Mouse (Mus musculus): Measurements from ENCODE around the gene Hibch.
"Not testable (repeated sequence)": the region's sequence is repeated elsewhere in the genome, so short reads cannot be mapped to it uniquely, and the experiment has no call there.

Hibch gene

DNA sequence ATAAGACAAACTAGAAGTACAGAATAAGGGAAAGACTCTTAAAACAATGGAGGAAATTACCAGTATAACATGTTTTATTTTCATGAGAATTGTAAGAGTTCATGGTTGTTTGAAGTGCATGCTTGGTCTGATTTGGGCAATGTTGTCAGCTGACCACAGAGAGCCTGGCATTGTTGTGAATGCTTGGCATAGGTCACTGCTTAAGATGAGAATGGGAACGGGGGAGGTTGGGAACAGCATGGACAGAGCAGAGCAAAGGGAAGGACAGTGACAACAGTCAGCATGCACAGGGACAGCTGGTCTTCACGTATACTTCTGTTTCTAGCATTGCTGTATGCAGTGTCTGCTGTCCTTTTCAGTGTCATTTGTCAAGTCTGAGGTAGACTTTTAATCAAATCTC is 39.5 kb downstream of the Hibch start:
- no peak for DNase-seq (ENCODE audit: low spot score)

DNA sequence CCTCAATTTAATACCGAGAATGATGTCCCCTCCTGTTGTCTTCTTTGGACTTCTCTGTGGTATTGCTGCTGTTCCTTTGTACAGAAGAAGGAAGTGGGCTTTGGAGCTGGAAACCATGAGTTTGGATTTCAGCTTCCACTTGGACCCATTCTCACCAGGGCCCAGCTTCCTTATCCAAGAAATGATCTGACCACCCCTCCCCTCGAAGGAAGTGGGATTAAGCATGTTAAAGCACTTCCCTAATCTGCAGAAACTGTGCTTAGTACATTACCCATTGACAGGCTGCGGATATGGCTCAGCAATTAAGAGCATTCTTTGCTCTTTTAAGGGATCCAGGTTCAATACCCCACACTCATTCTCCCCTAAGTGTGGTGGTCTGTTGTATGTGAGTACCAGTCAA is 65.1 kb downstream of the Hibch start:
- DNase-seq (ENCODE audit: low spot score), result no peak

DNA sequence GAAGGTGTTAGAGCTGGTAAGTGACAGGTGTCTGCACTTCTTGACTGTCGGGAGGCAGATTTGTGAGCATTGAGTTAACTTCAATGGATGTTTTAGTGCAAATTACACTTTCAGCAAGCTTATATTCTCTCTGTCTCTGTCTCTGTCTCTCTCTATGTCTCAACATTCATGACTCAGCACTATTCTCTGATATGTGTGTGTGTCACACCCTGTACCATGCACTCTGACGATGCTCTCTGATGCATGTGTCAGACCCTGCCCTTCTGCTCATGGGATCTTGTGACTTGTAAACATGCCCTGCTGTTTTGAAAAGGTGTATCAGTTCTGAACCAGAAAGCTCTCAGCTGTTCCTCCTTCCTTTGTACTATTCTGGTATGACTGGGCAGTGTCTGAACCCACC is 71.9 kb downstream of the Hibch start:
- DNase-seq (ENCODE audit: low spot score), result no peak

DNA sequence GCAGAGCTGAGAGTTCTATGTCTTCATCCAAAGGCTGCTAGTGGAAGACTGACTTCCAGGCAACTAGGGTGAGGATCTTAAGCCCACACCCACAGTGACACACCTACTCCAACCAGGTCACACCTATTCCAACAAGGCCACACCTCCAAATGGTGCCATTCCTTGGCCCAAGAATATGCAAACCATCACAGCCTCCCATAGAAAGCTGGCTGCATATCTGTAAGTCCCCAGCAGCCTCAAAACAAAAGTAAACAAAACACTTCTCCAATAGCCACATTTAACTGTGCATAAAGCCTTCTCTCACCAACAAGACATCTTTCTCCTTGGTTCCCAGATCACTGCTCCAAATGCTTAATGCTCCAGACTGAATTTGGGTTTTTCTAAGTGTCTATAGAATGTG is 74.2 kb downstream of the Hibch start:
- not testable (repeated sequence) for DNase-seq (ENCODE audit: low spot score)

DNA sequence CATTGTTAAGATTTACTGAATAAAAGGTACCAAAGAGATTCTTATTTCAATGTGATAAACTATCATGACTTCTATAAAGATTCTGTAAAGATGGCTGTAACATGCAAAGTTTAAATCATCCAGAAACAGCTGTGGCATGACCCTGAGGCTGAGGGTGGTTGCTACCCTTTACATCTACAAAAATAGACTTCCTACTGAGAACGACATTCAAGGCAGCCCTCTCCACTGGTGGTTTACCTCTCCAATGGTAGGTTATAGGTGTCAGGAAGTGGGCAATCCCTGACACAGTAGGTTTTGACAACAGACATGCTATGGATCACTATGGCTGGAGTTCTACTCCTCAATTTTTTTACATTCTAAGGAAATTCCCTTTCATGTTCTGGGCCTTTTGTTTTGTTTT is 79.8 kb downstream of the Hibch start:
- DNase-seq (ENCODE audit: low spot score), result not testable (repeated sequence)

DNA sequence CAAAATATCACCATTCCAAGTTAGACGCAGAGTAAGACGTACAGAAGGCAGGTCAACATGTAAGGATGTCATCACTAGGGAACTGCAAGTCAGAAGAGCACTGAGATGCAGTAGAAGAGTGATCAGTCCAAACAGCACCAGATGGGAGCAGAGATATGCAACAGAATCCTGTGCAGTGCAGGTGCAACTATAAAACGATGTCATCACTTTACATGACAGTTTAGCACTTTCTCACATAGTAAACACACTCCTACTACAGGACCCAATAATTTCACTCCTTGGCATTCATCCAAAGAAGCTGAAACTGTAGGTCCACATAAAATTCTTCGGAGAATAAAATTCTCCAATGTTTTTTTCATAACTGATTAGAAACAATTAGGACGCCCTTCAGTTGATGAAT is 89.8 kb downstream of the Hibch start:
- no peak for DNase-seq (ENCODE audit: low spot score)

DNA sequence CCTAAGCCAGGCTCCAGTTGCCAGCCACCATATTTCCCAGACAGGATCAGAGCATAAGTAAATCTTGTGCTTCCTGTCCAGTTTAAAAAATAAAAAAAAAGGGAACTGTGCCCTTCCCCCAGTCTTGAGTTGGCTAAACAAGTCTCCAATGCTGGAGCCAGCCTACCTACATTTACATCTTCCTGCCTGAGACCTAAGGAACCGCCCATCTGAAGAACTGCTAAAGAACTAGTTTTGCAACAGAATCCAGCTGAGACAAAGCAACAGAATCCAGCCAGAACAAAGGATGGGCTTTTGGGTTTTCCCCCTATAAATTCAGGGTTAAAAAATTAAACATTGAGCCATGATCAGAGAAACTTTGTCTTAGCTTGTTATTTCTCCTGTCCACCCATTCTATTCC is 94.3 kb downstream of the Hibch start:
- DNase-seq (ENCODE audit: low spot score), result no peak

DNA sequence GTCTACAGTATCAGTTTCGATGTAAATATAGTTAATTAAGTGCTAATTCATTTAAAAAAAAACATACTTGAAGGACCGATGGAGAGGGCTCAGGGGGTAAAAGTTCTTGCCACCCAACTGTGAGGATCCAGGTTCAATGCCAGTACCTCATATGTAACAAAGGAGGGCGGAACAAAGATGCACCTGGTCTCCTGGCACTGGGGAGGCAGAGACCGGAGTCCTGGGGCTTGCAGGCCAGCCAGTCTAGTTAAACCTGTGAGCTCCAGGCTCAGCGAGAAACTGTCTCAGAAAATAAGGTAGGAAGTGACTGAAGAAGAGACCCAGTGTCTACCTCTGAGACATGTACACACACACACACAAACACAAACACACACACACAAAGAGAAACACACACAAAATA is 103.2 kb downstream of the Hibch start:
- no peak for DNase-seq (ENCODE audit: low spot score)

DNA sequence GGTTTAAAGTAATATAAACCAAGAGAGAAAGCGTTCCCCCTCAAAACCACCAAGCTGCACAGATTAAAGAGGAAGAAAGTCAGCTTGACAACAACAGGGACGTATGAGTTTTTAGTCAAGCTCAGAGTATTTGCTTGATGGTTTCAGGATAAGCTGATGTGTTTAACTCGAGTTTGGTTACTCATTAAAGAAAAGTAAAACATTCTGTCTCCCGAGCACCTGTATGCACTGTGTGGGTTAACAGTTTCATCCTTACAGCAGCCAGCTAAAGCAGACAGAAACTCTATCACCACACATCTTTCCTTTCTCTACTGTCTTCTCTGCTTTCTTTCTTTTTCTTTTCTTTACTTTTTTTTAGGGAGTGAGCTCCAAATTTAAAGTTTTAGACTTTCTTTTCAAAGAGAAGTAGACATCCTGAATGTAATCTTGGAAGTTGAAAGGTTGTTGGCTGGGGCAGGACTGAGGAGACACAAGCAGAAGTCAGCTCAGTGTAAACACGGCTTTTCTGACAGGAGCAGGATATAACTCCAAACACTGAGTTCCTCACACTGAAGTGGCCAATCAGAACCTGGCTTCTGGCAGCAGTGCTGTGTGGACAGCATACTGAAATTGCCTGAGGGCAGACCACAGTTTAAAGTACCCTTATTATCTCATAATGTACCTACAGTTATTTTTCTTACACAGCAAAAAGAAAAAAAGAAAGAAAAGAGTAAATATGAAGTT is 106.6 kb downstream of the Hibch start:
- DNase-seq (ENCODE audit: low spot score), result no peak

DNA sequence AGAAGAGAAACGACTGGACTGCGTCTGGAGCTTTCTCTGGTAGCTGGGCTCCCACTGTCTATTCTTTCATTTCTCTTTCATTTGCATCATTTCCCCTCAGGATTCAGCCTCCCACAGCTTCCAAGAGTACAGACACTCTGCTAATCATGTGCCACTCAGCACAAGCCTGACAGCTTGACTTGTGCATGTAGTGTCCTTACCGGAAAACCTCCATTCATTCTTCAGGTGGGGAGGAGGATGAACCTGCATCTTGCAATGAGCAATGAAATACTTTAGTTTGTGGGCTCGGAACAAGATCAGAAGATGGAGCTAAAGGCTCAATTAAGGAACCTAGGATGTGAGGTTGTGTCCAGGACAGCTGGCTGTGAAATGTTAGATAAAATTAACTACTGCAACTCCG is 107.4 kb downstream of the Hibch start:
- DNase-seq (ENCODE audit: low spot score), result no peak

DNA sequence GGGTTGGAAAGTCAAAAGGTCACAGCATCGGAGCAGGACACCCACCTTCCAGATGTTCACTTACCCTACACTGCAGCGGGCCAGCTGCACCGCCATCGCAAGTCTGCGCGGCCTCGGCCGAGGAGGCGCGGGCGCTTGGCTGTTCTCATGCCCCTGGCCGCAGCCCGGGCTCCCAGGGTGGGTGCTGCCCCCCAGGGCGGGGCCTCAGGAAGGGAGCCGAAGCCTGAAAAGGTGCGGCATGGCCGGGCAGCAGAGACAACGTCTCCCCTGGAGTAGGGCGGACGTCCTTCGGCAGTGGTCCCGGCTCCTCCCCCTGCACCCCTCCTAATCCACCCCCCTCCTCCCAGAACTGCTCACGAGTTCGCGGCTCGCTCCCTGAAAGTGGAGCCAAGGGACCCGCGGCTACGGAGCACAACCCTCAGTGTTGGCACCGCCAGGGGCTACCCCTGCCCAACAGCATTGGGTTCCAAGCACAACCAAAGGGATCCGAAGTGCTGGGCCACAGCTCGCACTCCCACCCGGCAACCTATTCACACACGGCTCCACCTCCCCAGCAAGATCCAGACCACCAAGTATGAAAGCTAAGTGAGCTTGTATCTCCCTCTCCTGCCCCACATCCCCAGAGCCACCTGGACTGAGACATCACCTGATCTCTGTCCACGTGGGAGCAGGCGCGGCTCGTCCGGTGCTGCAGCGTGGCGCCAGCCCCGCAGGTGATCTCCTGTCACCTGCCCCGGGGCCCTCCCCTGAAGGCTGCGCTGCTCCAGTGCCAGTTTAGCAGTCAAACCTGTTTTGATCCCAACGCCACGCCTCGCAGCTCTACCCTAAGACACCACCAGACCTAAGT is 108.0 kb downstream of the Hibch start:
- no peak for DNase-seq (ENCODE audit: low spot score)

DNA sequence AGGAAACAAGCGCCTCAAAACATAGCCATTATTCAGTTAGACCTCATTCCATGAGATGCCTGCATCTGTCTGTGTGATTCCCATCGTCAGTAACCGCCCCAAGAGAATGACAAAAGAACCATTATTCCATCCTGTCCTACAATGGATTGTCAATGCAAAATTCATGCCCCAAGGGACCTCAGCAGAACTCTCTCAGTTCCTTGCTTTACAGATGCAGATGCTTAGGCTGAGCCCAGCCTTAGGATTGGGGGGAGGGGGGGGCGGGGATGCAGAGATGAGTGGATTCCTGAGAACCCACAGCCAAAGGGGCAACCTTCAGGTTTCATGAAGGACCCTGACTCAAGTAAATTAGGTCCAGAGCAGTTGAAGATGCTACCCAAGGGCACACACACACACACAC is 108.8 kb downstream of the Hibch start:
- no peak for DNase-seq (ENCODE audit: low spot score)

DNA sequence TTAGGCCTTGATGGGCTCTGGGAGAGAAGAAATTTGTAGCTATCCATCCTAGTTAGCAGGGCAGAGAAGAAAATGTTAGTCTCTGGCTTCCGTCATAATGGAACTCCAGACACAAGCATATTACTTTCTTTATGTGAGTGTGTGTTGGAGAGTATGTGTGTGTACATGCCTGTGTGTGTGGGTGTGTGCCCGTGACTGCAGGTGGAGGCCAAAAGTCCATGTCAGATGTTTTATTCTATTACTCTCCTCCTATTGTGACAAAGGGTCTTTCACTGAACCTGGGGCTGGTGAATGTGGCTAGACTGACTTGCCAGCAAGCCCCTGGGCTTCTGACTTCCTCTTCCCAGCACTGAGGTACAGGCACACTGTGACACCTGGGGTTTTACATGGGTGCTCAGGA is 109.7 kb downstream of the Hibch start:
- DNase-seq (ENCODE audit: low spot score), result no peak

DNA sequence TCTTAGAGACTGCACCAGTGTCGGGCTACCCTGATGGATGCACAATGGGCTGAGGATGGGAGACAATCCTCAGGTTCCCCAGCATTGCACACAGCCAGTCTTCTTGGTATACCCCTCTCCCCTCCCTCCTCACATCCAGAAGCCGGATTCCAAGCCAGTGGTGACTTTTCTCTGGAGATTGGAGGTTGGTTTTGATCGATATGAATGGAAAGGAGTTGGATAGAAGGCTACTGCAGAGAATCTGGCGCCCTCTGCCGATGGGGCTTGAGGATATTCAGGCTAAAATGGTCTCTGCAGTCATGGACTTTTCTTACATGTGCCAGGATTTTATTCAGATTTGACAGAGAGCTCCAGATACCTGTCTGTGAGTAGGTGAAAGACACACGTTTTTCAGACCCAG is 110.4 kb downstream of the Hibch start:
- no peak for DNase-seq (ENCODE audit: low spot score)

DNA sequence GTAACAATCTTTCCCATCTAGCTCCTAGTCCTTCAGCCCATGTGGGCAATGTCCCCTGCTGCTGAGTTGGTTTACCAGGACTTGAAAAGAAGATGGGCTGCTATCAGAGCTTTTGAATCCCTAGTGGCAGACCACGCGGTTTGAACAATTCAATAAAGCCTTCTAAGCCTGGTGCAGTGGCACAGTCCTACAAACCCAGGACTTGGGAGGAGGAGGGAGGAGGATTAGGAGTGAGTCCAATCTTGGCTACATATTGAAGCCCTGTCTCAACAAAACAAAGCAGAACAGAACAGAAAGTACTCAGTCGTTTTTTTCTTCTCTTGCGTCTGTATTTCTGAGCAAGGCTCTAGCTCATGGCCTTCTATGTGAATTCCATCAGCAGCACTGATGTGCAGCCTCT is 112.0 kb downstream of the Hibch start:
- no peak for DNase-seq (ENCODE audit: low spot score)

DNA sequence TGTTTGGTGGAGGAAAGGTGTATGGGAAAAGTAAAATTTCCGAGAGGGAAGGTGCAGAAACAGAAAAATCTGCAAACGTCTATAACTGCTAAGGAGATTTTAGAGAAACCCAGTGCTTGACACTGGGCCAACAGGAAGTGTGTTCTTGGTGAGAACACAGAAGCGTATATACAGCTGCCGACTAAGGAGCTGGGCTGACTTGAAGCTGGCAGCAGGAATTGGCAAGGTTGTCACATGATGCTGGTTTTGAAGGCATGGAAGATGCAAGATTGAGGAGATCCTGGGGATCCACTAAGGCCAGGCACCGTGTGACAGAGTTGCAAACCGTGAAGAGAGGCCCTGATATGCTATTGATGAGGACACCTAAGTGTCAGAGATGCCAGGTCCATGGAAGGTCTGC is 115.5 kb downstream of the Hibch start:
- DNase-seq (ENCODE audit: low spot score), result no peak

DNA sequence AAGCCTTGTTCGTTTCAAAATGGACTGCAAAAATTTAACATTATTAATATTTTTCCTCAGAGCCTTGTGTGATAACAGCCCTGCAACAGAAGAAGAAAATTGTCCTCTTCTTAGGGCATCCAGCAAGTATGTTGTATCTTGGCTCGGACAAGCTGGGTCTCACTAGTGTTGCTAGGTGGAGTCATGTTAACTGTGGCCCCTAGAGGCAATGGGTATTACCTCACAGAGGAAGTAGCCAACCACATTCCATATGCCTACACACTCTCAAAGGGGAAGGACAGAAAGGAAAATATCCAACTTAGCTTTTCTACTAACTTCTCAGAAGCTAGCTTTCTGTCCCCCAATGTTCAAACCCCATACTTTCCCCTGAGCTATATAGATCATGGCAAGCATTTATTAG is 118.4 kb downstream of the Hibch start:
- DNase-seq (ENCODE audit: low spot score), result no peak

DNA sequence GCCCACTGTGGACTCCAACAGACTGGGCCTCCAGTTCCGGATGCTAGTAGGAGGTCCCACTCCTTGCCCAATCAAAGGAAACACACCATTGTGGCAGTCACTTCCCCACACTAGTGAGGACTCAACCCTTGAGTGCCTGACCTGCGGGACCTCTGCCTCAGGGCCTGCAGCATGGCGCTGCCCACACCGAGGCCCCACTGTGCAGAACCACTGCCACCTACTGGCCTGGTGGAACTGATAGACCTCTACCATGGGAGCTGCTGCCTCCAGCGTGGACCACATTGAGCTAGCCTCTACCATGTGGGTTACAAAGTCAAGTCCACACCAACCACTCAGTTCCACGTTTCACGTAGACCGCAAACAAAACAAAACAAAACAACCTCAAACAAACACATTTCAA is 119.9 kb downstream of the Hibch start:
- no peak for DNase-seq (ENCODE audit: low spot score)

All from layer of hippocampus, adult 9-10 months (tissue).